Comparison of ENCODE assay signal across 1 mouse cellular context in genomic region chr11:116170003-116170800, GRCm38 (mm10).
TF ChIP-seq lines count a peak whose summit lies in the region.

No protein-coding gene starts in this region.

TF ChIP-seq in MEL, 35 proteins besides CTCF, POLR2A, EP300 and RAD21:
- TF ChIP-seq ZKSCAN1 (IDR thresholded peaks at IDR 0.05; ENCODE audit: low read depth, low read length) = no peak
- no peak for TF ChIP-seq JUND (IDR thresholded peaks at IDR 0.05; ENCODE audit: low read depth, low read length)
- no peak for TF ChIP-seq USF1 (IDR thresholded peaks at IDR 0.05; ENCODE audit: low read depth, low read length)
- TF ChIP-seq E2F4 (IDR thresholded peaks at IDR 0.05; ENCODE audit: borderline replicate concordance, low read depth, low read length) = no peak
- TF ChIP-seq POLR2AphosphoS5 (IDR thresholded peaks at IDR 0.05; ENCODE audit: borderline replicate concordance, low read depth, low read length) = no peak
- TF ChIP-seq GATA1 (IDR thresholded peaks at IDR 0.05; ENCODE audit: low read depth, low read length) = no peak
- no peak for TF ChIP-seq MEF2A (IDR thresholded peaks at IDR 0.05; ENCODE audit: extremely low read depth, insufficient replicate concordance, low read depth, low read length, poor library complexity, severe bottlenecking)
- TF ChIP-seq BHLHE40 (IDR thresholded peaks at IDR 0.05; ENCODE audit: borderline replicate concordance, low read depth, low read length) = no peak
- TF ChIP-seq ZNF384 (IDR thresholded peaks at IDR 0.05; ENCODE audit: low read depth, low read length) = no peak
- TF ChIP-seq ETS1 (IDR thresholded peaks at IDR 0.05; ENCODE audit: low read depth, low read length) = no peak
- no peak for TF ChIP-seq KAT2A (conservative IDR thresholded peaks at IDR 0.05; ENCODE audit: low read depth, low read length)
- TF ChIP-seq MAZ (IDR thresholded peaks at IDR 0.05; ENCODE audit: low read depth, low read length) = no peak
- TF ChIP-seq MXI1 (IDR thresholded peaks at IDR 0.05; ENCODE audit: low read depth, low read length) = no peak
- no peak for TF ChIP-seq POLR2AphosphoS2 (IDR thresholded peaks at IDR 0.05; ENCODE audit: low read length)
- no peak for TF ChIP-seq HCFC1 (IDR thresholded peaks at IDR 0.05; ENCODE audit: low read depth, low read length)
- no peak for TF ChIP-seq TBP (IDR thresholded peaks at IDR 0.05; ENCODE audit: low read depth, low read length)
TF ChIP-seq in MEL: peak in this region for 0.
